Mouse (Mus musculus): ENCODE measurements around the gene Scn2b.

DNA sequence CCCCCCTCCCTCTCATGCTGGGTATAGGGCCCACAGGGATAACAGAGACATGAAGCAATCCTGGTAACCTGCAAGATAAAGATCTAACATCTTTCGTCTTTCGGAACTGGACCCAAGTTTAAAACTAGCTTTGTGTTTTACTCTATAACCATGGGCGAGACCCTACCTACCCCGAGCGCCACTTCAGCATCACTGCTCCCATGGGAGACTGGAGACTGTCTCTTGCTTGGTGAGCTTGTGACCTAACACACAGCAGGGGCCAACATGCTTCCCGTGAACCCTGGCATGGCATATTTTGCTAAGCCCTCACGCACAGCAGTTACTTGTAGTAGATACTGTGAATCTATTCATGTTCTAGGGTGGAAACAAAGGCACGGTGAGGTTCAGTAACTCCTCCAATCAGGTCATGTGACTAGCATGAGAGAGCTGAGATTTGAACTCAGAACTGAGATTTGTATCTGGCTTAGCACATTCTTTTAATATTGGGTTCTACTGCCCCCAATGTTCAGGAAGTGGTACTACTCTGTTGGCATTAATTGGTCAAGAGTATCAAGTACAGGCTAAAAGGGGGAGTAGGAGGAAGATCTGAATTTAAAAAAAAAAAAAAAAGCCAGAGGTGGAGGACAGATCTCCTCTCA is 1.9 kb downstream of the Scn2b start:
- TF ChIP-seq POLR2A (IDR thresholded peaks at IDR 0.05; ENCODE audit: control insufficient read depth, extremely low read depth, insufficient read depth, low read length, poor library complexity) (no peak), CTCF (IDR thresholded peaks at IDR 0.05; ENCODE audit: borderline replicate concordance, control insufficient read depth, extremely low read depth, insufficient read depth, low read length, poor library complexity) (no peak)
